Mouse (Mus musculus) monocyte, adult 59 days (primary cell): Measurements from ENCODE around the gene Gm20835. TPM values are rescaled to one million over a fixed set of nuclear protein-coding genes. Genes with fewer than 3 reads are reported as not detected.

Experiments
- total RNA-seq, 2 experiments: library from RNA; stranded (reverse); gene quantifications; one replicate each; pipeline ENCODE4 v1.2.4; 2023

The Gm20835 gene
- total RNA-seq, result not detected

DNA sequence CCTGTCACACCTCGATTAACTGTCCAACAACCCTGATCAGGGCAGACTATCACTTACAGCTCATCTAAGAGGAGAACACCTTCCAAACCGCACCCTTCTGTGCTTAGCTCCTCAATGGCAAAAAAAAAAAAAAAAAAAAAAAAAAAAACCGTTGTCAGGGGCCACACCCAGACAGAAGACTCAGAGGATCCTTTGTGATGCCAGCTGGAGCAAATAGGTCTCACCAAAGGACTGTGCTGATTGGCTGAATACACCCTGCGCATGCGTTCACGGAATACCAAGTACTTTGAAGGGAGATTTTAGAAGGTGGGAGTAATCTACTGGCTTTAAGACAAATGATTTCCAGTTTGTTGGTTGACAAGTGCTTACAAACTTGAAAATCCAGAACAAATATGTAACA is at the start of gene Gm20835:
Gene Gm20835 (minus strand): TSS at position 101 of the 400 bp plus-strand sequence.

